Mouse (Mus musculus) right cerebral cortex, adult 18-20 months (tissue): ENCODE measurements at regions not wholly inside any gene's neighbourhood (a gene's known extent, or its start where the extent isn't known, plus 50 kb on each side); places are given as distances from the start of the nearest gene placed in this dataset.

Experiments used
- DNase-seq: peaks from one replicate; pipeline ENCODE4 v3.0.0; 2022; ENCODE audit warnings: mixed read lengths

DNA sequence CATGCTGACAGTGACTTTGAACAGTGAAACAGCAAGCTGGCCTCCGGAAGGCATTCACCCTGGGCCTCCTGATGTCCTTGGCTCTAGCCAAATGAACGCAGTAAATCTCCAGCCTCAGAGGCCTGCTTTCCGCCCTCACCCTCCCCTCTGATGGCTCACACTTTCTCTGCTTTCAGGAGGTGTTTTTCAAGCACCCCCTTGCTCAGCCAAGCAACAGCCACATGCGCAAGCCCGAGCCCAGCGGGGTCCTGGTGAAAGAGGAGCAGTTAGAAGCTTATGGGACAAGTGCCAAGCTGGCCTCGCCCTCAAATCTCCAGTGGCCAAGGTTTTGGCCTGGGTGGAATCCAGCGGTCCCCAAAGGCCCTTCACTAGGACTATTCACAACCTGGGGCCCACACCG lies 109.6 kb upstream of the Zbtb40 start:
- DNase-seq, result no peak

DNA sequence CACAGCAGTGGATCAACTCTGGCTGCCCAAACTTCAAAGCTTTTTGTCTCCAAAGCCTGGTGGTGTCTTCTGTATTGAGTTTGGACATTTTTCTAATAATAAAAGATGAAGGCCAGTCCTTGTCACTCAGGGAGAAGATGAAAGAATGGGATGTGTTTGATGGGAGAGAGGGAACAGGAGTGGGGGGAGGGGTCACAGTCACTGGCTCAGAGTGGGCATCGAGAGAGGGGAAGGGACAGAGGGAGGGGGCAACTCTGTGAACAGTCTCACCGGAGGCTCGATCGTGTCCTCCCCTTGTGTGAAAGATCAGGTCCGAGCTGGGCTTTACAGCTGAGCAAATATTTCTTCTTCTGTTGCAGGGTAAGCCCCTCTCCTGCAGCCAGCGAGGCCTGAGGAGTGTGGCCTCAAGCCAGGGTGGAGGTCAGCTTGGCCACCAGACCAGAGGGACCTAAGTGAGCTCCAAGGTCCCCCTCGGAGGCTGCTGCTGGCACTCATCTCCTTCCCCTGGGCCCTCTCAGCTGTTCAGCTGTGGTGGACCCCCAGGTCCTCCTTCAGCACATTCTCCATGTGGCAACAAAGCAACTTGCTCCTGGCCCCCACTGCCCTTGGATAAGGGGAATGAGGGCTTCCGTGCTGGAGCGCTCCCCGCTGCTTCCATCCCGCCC lies 108.0 kb upstream of the Zbtb40 start:
- no peak for DNase-seq

DNA sequence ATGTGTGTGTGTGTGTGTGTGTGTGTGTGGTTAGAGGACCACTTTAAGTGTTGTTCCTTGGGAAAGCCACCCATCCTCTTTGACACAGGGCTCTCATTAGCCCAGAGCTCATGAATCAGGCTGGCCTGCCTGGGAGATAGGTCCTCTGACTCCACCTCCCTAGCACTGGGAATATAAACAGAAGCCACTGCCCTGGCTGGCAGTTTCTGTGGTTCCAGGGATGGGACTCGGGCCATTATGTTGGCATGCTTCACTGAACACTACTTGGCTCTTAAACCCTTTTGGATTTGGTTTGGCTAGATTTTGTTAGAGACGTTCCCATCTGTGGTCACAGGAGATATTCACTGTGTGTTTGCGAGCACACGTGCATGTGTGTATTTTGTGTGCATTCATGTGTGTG lies 100.2 kb upstream of the Zbtb40 start:
- DNase-seq, result no peak

DNA sequence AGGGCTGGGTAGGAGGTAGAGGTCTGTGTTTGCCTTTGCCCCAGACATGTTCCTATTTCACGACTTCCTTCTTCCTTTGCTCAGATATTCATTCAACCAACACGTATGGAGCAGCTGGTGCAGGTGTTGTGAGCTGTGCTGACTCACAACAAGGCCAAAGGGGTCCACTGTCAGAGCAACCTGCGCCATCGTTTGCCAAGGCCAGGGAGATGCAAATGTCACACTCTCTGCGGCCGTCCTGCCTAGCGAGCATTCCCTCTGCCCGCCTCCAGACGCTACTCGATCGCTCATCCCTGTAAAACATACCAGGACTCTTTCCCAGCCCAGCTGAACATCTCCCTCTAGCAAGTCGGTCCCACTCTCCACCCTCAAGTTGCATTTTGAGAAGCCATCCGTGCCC lies 99.2 kb upstream of the Zbtb40 start:
- no peak for DNase-seq

DNA sequence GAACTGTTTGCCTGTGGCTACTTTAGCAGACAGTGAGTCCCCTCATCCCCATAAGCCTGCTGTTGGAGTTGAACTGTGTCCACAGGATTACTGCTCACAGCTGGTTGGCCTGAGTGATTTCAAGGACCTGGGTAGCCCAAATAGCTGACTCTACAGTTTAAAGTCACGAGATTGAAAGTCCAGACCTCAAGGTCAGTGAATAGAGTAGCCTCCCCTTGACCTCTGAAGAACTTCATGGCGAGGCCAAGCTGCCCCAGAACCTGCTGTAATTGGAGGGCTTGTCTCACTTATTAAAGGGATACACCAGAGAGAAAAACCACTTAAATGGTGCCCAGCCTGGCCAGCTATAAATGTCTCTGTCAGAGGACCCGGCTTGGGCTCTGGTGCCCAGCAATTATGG lies 97.7 kb upstream of the Zbtb40 start:
- no peak for DNase-seq

DNA sequence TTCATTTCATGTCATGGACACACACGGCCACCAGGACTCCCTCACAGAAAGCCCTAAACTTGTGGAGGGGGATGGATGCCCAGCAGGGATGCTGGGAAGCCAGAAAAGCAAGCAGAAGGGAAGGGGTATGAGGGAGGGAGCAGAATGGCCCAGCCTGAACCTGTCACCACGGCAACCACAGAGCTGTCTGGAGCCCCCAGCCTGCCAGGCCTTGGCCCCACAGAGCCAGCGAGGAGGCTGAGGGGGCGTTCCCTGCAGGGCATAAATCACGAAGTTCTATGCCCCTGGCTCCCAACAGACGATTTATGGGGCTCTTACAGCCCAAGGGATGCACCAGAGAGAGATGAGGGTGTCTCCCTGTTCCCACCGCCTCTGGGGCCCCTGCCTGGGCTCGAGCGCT lies 93.7 kb upstream of the Zbtb40 start:
- DNase-seq, result no peak

DNA sequence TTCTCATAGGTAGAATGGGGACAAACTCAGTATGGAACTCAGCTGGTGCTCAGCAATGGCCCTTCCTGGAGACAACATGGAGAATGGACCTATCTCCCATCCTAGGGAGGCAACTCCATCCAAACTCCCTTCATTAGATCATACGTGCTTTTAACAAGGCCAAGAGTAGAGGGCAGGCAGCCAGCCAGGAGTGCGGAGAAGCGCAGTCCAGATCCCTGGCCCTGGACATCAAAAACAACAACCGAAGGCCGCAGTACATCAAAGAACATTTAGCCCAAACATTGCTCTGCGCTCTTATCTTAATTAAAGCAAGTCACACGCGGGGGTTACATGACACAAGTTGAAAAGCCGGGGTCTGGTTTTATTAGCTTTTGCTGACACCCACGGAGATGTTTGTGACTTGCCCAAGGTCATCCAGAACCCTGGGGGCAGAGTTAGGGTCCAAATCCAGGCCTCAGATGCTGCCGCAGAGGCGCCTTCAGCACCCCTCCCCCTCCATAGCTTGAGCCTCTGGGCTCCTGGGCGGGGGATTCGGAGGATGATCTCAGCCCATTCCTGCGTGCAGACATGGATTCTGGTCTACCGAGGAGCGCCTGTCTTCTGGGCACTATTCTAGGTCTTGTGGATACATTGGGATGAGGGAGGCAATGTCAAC lies 90.6 kb upstream of the Zbtb40 start:
- DNase-seq, result no peak

DNA sequence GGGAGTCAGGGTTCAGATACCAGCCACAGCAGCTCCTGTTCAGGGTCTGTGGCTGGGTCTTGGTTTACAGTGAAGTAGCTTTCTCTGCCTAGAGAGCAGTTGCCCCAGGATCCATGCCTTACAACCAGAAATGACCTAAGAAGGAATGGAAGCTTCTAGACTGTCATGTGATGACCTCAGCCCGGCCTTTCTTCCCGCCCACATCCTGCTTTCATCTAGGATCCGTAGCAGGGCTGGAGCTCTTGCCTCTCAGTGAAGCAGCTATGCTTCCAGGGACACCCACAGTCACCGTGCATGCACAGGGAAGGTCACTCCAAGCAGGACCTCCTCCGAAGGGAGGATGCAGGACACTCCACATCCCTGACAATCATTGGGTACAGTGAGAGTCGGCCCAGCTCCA lies 89.5 kb upstream of the Zbtb40 start:
- DNase-seq, result no peak

DNA sequence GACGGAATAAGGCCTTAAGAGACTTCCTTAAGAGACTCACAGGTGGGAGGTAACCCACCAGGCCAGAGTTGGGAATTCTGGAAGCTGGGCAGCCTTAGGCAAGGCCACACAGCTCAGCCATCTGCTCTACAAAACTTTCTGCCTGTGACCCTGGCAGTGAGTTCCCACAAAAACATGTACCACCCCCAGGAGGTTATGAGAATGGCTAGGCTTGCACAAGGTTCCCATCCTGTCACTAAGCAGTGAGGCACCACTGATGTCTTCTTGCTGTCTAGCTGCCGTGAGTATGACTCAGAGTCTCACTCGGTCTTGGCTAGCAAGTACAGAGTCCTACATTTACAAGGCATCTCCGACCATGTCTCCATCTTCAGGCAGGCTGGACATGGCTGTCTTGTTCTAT lies 87.7 kb upstream of the Zbtb40 start:
- DNase-seq, result no peak

DNA sequence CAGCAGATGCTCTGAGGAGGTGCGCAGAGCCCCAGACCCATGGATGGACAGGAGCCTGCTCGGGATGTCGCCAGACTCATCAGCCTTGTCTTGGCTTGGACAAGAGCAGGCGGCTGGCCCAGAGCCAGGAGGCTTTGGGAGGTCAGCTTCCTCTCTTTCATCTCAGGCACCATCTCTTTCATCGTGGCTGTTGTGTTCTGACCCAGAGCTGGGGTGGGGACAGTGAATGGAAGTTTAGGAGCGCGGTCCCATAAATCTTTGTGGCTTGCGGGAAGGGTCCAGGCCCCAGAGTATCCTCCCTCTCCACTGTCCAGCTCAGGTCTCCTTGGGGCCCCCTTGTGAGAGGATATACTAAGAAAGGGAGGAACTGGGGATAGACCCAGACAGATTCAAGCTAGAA lies 87.2 kb upstream of the Zbtb40 start:
- DNase-seq, result no peak

DNA sequence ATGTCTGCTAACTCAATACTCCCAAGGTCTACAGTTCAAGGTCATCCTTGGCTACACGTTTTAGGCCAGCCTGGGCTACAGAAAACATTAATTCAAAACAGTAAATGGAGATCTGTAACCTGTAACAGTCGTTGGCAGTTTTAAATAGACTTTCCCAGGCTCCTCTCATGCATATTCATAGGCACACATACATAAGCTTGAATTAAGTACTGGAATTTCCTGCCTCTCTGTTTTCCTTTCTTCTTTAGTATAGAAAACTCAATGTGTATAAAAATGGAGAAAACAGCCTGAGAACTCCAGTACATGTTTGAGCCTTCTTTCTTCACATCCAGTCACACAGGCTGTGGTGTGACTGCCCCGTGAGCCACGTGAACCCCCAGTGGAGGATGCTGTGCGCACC lies 86.0 kb upstream of the Zbtb40 start:
- no peak for DNase-seq

DNA sequence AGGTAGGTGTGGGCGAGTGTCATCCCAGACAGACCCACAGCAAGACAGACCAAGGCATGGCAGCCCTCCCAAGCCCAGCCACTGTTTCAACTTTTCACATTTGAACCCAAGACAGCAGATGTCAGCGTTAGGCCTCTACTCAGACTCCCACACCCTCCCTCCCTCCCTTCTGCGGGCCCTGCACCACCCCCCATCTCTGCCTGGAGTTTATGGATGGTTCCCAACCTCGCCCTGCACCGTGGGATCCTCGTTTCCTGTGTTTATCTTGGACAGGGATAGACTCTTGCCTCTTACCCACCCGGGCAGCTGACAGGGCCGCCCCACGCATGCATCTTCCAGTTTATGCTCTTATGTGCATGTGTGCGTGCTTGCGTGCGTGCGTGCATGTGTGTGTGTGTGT lies 85.2 kb upstream of the Zbtb40 start:
- DNase-seq, result no peak

DNA sequence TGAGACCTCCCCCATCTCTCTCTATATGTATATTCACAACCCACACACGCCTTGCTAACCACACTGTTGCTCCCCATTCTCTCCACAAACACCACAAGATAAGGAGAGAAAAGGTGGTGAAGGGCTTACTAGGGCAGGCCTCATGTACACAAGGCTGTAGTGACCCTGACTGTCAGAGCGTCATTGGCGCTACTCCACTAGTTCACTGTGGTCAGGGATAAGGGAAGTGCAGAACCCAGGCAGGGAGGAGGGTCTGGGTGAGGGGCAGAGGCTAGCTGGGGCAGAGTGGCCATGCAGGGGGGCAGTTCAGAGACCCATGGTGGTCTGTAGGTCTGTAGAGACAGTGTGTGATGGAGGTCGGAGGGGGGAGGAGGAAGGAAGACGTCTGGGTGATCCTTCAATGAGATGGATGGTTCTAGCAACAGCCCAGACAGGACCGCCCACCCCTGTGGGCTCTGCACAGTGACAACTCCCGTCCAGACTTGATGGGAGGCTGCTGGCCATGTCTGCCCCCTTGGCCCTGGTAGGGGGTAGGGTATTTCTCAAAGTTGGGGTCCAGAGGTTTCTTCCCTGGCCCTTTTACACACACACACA lies 82.1 kb upstream of the Zbtb40 start:
- no peak for DNase-seq

DNA sequence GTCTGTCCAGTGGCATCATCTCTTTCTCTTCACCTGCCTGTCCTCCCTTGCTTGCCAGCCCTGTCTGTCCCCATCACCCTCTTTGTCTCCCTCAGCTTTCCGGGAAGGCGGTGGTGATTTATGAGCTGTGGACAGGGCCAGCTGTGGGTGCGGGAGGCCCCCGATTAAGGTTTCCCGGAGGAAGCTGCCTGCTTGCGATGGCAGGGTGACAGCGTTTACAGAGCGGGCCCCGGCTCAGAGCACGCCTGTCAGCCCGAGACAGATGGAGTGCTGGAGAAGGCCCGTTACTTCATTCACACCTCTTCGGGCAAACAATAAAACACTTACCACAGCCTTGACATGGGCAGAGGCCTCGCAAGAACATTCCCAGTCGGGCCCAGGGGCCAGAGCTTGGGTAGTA lies 79.6 kb upstream of the Zbtb40 start:
- DNase-seq, result no peak

DNA sequence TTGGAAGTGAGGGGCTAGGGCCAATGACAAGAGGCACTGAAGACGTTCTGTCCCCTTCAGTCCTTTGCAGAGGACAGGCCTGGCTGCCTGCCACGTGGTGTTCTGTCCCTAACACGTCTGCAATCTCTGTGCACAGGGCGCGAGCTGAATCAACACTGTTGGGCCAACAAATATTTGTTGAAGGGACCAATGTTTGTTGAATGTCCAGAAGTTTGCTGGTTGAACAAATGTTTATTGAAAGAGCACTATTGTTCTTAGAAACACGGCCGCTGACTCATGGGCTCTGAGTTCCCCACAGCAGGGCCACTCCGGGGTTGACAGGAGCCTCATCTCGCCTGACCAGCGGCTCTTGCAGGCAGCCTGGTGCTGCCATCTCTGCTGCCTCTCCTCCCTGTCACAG lies 73.1 kb upstream of the Zbtb40 start:
- DNase-seq, result peak; percentile 31

DNA sequence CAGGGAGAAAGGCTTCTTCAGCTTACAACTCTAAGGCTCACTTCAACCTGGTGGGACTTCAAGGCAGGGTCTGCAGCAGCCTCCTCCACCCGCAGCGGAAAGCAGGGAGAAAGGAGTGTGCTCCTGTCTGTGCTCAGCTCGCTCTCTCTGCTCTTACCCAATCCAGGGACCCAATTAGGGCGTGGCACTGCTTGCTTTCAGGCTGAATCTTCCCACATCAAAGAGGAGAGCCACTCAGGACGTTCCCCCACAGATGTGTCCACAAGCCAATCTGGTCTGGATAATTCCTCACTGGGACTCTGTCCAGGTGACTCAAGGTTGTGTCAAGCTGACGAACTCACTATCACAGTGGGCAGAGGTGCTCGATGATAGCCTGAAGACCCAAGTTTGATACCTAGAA lies 72.0 kb upstream of the Zbtb40 start:
- DNase-seq, result no peak

DNA sequence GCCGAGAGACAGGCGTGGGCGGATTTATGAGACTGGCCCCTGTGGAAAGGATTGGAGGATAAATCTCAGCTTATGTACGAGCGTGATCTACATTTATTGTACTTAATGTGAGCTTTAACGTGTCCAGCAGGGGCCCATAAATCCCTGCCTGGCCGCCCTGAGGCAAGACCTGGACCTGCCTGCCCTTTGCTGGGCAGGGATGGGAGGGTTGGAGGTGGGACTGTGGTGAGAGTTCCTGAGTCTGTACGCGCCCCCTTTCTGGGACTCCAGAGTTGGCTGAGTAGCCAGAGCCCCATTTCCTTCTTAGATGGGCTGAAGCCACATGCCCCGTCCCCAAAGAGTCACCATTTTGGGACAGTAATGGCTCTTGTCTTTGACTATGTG lies 69.7 kb upstream of the Zbtb40 start:
- DNase-seq, result no peak

DNA sequence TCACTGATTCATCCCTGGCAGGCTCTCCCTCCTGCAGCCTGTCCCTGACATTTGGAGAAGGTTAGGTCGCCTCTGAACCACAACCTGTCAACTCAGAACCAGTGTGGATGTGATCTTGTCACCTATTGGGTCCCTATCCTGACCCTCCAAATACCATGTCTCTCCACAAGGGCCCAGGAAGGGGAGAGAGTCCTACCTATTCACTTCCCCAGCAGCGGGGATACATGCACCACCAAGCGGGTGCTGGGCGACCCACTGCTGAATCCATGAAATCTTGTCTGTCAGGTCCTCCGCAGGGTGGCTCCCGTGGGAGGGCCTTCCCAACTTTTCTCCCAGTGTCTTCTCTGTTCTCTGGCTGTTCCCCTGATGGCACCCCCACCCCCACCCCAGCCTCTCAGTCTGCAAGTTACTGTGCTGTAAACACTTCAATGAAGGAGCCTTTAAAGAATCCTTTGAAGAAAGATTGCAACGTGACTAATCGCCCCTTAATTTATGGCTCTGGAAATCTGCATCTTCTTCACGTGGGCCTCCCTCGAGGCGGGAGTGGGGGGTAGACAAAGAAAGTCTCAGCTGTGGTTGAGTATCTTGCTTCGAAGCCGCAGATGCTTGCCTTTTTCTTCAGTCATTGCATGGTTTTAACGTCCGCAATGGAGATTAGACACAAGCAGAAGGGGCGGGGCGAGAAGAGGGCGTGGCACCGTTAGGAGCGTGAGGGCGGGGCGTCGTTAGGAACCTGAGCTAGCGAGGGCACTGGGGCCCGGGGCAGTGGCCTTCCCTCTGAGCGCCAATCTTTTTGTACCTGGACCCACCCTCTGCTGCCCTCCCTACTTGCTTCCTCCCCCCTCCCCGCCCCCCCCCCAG lies 69.1 kb upstream of the Zbtb40 start:
- DNase-seq, result no peak

DNA sequence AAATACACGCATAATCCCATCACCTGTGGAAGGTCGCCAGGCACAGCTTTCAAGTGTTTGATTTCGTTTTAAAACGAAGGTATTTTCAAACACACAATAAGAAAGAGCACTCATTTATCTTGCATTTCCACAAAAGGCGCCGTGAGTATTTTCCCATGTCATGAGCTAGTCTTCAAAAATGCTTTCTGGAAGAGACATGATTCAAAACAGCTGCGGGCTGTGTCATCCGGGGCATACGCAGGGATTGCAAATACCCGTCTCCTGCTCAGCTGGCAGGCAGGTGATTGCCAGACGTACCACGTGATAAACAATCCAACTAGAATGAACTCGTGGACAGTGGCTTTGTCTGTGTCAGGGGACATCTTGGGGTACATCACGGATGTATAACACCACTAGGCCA lies 66.5 kb upstream of the Zbtb40 start:
- no peak for DNase-seq

DNA sequence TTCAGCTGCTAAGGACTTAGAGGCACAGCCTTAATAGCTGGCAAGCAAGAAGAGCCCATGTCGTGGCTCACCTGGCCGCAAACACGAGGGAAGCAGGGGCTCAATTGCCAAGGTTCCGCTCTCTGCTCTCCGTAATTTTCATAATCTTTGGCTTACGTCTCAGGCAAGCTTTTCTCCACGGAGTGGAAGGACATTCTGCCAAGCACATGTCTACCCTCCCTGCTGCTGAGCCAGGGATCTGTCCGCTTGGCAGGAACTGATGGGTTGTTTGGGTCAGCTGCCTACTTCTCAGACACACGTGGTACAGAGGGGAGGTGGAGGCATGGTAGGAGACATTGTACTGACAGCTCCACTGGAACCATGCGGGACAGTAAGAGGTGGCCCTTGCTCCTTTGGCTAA lies 61.7 kb upstream of the Zbtb40 start:
- DNase-seq, result no peak

DNA sequence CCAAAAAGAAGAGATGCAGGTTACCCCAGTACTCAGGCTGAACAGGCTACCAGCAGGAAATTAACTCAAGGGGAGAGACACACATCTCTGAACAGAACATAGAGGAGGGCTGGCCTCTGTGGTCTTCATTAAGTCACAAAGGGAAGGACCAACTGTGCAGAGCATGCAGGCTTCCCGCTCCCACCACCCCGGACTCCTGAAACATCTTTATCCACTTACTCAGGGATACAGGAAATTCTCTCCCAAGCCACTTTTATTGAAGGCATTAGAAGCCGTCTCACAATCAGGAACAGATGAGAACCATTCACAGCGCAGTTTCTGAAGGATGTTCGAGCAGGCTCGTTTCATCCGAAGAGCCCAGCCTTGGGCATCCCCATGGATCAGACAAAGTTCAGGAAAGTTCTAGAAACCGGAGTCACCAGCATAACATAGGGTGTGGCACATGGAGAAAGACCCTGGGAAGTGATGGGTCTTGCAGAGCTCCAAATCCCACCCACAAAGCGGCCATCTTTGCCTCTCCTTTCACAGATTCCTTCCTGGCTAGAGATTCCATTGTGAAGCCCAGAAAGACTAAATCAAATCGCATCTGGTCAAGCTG lies 55.9 kb upstream of the Zbtb40 start:
- DNase-seq, result no peak

DNA sequence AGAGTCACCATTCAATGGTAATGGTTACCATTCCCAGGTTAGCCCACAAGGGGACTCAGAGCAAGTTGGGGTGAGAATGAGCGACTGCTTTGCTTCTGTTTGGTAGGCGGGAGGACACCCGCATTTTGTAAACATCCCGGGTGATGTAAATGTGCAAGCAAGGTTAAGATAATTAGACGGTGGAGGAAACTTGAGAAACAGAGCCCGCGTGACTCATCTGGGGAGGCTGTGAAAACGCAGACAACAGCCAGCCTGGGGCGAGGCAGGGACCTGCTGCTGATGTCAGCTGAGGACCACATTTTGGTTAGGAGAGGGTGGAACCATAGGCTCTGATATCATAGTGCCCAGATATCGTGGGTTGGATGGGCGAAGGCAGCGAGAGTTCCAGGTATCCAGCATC lies 52.6 kb upstream of the Zbtb40 start:
- no peak for DNase-seq

DNA sequence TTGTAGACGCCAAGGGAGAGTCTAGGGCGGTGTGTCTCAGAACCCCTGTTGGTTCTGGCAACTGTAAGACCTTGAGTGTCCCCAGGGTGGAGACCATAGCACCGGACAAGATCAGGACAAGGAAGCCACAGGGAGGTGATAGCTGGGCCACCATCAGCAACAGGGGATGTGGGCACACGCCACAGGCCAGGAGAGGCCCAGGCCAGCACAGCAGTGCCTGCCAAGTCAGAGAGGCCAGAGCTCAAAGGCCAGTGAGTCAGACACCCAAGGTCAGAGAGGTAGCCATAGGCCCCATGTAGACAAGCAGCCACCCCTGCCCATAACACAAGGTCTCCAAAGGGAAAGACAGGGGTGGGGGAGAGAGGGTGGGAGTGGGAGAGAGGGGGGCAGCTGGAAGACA lies 52.2 kb upstream of the Zbtb40 start:
- DNase-seq, result no peak
